Mouse (Mus musculus): Measurements from ENCODE around the gene Efna2.
"Not testable (repeated sequence)": the region's sequence is repeated elsewhere in the genome, so short reads cannot be mapped to it uniquely, and the experiment has no call there.

Efna2 gene

GRCm38 (mm10) chr10:80188453-80189024 lies 9.3 kb downstream of the Efna2 start:
- no peak for DNase-seq (ENCODE audit: low spot score in 2 of 2)

GRCm38 (mm10) chr10:80189999-80190398 lies 10.7 kb downstream of the Efna2 start:
- no peak for DNase-seq (ENCODE audit: low spot score in 2 of 2)

GRCm38 (mm10) chr10:80190491-80191051 lies 11.3 kb downstream of the Efna2 start:
- no peak for DNase-seq (ENCODE audit: low spot score in 2 of 2)

- DNase-seq (ENCODE audit: low spot score in 2 of 2) = no peak
Observed at GRCm38 (mm10) chr10:80193976-80194375, 14.7 kb downstream of the Efna2 start.

- DNase-seq (ENCODE audit: low spot score in 2 of 2) = no peak
Observed at GRCm38 (mm10) chr10:80194441-80194840, 15.2 kb downstream of the Efna2 start.

- DNase-seq (ENCODE audit: low spot score in 2 of 2) = no peak
Observed at GRCm38 (mm10) chr10:80196167-80196566, 16.9 kb downstream of the Efna2 start.

- DNase-seq (ENCODE audit: low spot score in 2 of 2) = no peak
Observed at GRCm38 (mm10) chr10:80196778-80197581, 17.7 kb downstream of the Efna2 start.

GRCm38 (mm10) chr10:80199440-80200008 lies 20.2 kb downstream of the Efna2 start:
- DNase-seq (ENCODE audit: low spot score in 2 of 2) = peak; percentile 79 to 89

- DNase-seq (ENCODE audit: low spot score in 2 of 2) = no peak
Observed at GRCm38 (mm10) chr10:80200485-80200884, 21.2 kb downstream of the Efna2 start.

GRCm38 (mm10) chr10:80204055-80204454 lies 24.8 kb downstream of the Efna2 start:
- DNase-seq (ENCODE audit: low spot score in 2 of 2) = no peak

- no peak for DNase-seq (ENCODE audit: low spot score in 2 of 2)
Observed at GRCm38 (mm10) chr10:80207201-80207600, 27.9 kb downstream of the Efna2 start.

- DNase-seq (ENCODE audit: low spot score in 2 of 2) = no peak
Observed at GRCm38 (mm10) chr10:80207676-80208075, 28.4 kb downstream of the Efna2 start.

- no peak for DNase-seq (ENCODE audit: low spot score in 2 of 2)
Observed at GRCm38 (mm10) chr10:80208248-80208647, 29.0 kb downstream of the Efna2 start.

- no peak for DNase-seq (ENCODE audit: low spot score in 2 of 2)
Observed at GRCm38 (mm10) chr10:80208841-80209371, 29.6 kb downstream of the Efna2 start.

GRCm38 (mm10) chr10:80211547-80212103 lies 32.3 kb downstream of the Efna2 start:
- DNase-seq (ENCODE audit: low spot score in 2 of 2) = not testable (repeated sequence)

- DNase-seq (ENCODE audit: low spot score in 2 of 2) = no peak
Observed at GRCm38 (mm10) chr10:80215048-80215772, 35.9 kb downstream of the Efna2 start.

- no peak for DNase-seq (ENCODE audit: low spot score in 2 of 2)
Observed at GRCm38 (mm10) chr10:80220676-80221075, 41.4 kb downstream of the Efna2 start.

GRCm38 (mm10) chr10:80223137-80223536 lies 43.9 kb downstream of the Efna2 start:
- not testable (repeated sequence) for DNase-seq (ENCODE audit: low spot score in 2 of 2)

- no peak for DNase-seq (ENCODE audit: low spot score in 2 of 2)
Observed at GRCm38 (mm10) chr10:80226071-80226415, 46.8 kb downstream of the Efna2 start.

- peak; percentile 98 for DNase-seq (ENCODE audit: low spot score in 2 of 2)
Observed at GRCm38 (mm10) chr10:80226416-80227165, 47.3 kb downstream of the Efna2 start, which contains the start of gene Mum1. Gene Mum1, plus strand, starts transcription at chr10:80226434.

GRCm38 (mm10) chr10:80227166-80227539 lies 47.9 kb downstream of the Efna2 start:
- DNase-seq (ENCODE audit: low spot score in 2 of 2) = no peak

All from spleen, postnatal 4 days (tissue).